Mouse (Mus musculus): Measurements from ENCODE around the gene Prkcsh. TPM values are rescaled to one million over a fixed set of nuclear protein-coding genes. Genes with fewer than 3 reads are reported as not detected.

Prkcsh gene
- polyA plus RNA-seq, 1 experiment from 2014 or later = 72.2 TPM

DNA sequence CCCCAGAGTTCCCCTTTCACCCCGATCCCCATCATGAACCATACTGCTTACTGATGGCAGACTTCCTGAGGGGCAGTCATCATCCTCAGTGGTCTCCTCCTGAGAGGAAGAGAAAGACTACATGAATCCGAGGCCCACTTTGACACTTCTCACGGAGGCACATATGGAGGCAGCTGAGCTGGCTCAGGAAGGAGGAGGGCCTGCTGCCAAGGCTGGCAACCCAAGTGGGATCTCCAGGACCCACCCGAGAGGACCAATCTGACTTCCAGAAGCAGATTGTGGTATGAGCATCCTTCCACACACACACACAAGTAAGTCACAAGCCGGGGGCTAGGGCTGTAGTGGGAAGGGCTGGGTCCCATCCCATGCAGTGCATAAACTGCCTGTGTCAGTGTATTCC lies 25.3 kb upstream of the Prkcsh start:
- Histone ChIP-seq H3K36me3 (ENCODE audit: control insufficient read depth, insufficient read depth, low read length) (no peaks in the 10 kb centered on the region), H3K4me2 (no peak overlapping the region), H3K27ac (ENCODE audit: low read depth, low read length) (no peak overlapping the region), H3K27me3 (ENCODE audit: control insufficient read depth, insufficient read depth, low read length) (peaks cover 16% of the 10 kb centered on the region), H3K4me3 (ENCODE audit: low read depth, low read length) (no peak overlapping the region), H3K9me3 (replicated peaks; ENCODE audit: control insufficient read depth, low read length) (no peaks in the 10 kb centered on the region), H3K9ac (ENCODE audit: low read depth, low read length) (no peak overlapping the region), H3K4me1 (ENCODE audit: control insufficient read depth, insufficient read depth, low read length) (no peaks in the 10 kb centered on the region)
- ATAC-seq (replicated peaks; ENCODE audit: insufficient number of reproducible peaks, low FRiP score, low TSS enrichment) = no peak
- WGBS (ENCODE audit: insufficient replicate concordance) = 69% methylated on average over 5 of the region's 5 CpGs

DNA sequence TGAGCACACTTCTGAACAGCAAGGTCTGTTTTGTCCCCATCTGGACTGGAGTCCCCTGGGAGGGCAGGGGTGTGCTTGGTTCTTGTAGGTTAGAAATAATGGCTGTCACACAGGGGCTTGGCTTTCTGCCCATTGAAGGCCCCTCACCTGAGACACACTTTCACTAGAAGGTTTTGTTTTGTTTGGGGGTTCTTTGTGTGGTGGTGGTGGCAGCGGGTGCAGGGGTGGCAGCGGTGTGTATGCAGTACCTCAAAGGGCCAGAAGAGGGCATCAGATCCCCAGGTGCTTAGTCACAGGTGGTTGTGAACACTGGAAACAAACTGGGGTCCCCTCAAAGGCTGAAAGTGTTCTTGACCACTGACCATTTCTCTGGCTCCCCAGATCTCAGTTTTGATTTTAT lies 24.6 kb upstream of the Prkcsh start:
- Histone ChIP-seq H3K9ac (ENCODE audit: low read depth, low read length) (no peak overlapping the region), H3K9me3 (replicated peaks; ENCODE audit: control insufficient read depth, low read length) (no peaks in the 10 kb centered on the region), H3K4me3 (ENCODE audit: low read depth, low read length) (no peak overlapping the region), H3K27me3 (ENCODE audit: control insufficient read depth, insufficient read depth, low read length) (peaks cover 19% of the 10 kb centered on the region), H3K4me1 (ENCODE audit: control insufficient read depth, insufficient read depth, low read length) (no peaks in the 10 kb centered on the region), H3K4me2 (no peak overlapping the region), H3K27ac (ENCODE audit: low read depth, low read length) (no peak overlapping the region), H3K36me3 (ENCODE audit: control insufficient read depth, insufficient read depth, low read length) (no peaks in the 10 kb centered on the region)
- WGBS (ENCODE audit: insufficient replicate concordance) = 15% methylated on average over 2 of the region's 2 CpGs
- ATAC-seq (replicated peaks; ENCODE audit: insufficient number of reproducible peaks, low FRiP score, low TSS enrichment) = no peak

DNA sequence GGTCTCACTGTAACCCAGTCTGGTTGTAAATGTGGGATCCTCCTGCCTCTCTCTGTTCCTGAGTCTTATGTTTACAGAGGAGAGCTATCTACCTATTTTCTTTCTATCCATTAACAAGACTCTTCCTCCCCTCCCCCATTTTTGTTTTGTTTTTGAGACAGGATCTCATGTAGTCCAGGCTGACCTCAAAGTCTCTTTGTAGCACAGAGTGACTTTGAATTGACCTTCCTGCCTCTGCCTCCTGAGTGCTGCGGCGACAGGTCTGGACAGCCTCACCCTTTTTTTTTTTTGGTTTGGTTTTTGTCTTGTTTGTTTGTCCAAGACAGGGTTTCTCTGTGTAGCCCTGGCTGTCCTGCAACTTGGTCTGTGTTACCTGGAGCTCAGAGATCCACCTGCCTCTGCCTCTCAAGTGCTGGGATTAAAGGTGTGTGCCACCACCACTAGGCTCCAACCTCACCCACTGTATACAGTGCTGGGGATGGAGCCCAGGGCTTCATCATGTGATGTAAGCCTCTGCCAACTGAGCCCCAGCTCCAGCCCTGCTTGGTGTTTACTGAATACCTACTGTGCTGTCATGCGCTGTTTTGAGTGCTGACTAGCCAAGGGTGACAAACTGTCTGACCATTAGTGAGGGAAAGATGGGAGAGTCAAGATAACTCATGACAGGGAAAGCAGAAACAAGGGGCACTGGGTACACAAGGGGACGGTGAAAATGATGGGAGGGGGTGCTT lies 24.0 kb upstream of the Prkcsh start:
- Histone ChIP-seq H3K36me3 (ENCODE audit: control insufficient read depth, insufficient read depth, low read length) (no peaks in the 10 kb centered on the region), H3K27ac (ENCODE audit: low read depth, low read length) (no peak overlapping the region), H3K4me2 (no peak overlapping the region), H3K4me3 (ENCODE audit: low read depth, low read length) (no peak overlapping the region), H3K9ac (ENCODE audit: low read depth, low read length) (no peak overlapping the region), H3K4me1 (ENCODE audit: control insufficient read depth, insufficient read depth, low read length) (no peaks in the 10 kb centered on the region), H3K9me3 (replicated peaks; ENCODE audit: control insufficient read depth, low read length) (no peaks in the 10 kb centered on the region), H3K27me3 (ENCODE audit: control insufficient read depth, insufficient read depth, low read length) (peaks cover 19% of the 10 kb centered on the region)
- no peak for ATAC-seq (replicated peaks; ENCODE audit: insufficient number of reproducible peaks, low FRiP score, low TSS enrichment)
- WGBS (ENCODE audit: insufficient replicate concordance) = 84% methylated on average over 4 of the region's 4 CpGs

DNA sequence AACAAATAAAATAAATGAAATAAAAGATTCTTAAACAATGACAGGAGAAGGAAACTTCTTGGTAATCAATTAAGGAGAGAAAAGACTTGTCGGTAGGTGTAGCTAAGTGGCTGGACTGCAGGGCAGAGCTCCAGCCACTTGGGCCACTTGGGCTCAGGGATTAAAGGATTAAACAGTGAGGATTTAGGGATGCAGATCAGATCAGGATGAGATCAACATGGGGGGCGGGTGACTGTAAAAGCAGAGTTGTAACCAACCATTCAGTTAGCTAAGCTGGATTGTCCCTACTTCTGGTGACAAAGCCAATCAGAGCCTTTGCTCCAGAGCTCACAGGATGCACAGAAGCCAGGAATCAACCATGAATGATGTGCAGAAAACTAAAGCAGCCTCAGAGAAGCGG lies 18.7 kb upstream of the Prkcsh start:
- Histone ChIP-seq H3K4me2 (no peak overlapping the region), H3K4me1 (ENCODE audit: control insufficient read depth, insufficient read depth, low read length) (peaks cover 3% of the 10 kb centered on the region; the same call in 1 of the 2 replicates), H3K4me3 (ENCODE audit: low read depth, low read length) (no peak overlapping the region), H3K9me3 (replicated peaks; ENCODE audit: control insufficient read depth, low read length) (no peaks in the 10 kb centered on the region), H3K9ac (ENCODE audit: low read depth, low read length) (no peak overlapping the region), H3K27ac (ENCODE audit: low read depth, low read length) (no peak overlapping the region), H3K27me3 (ENCODE audit: control insufficient read depth, insufficient read depth, low read length) (peaks cover 68% of the 10 kb centered on the region), H3K36me3 (ENCODE audit: control insufficient read depth, insufficient read depth, low read length) (no peaks in the 10 kb centered on the region)
- 11% methylated on average over 3 of the region's 3 CpGs for WGBS (ENCODE audit: insufficient replicate concordance)
- no peak for ATAC-seq (replicated peaks; ENCODE audit: insufficient number of reproducible peaks, low FRiP score, low TSS enrichment)

DNA sequence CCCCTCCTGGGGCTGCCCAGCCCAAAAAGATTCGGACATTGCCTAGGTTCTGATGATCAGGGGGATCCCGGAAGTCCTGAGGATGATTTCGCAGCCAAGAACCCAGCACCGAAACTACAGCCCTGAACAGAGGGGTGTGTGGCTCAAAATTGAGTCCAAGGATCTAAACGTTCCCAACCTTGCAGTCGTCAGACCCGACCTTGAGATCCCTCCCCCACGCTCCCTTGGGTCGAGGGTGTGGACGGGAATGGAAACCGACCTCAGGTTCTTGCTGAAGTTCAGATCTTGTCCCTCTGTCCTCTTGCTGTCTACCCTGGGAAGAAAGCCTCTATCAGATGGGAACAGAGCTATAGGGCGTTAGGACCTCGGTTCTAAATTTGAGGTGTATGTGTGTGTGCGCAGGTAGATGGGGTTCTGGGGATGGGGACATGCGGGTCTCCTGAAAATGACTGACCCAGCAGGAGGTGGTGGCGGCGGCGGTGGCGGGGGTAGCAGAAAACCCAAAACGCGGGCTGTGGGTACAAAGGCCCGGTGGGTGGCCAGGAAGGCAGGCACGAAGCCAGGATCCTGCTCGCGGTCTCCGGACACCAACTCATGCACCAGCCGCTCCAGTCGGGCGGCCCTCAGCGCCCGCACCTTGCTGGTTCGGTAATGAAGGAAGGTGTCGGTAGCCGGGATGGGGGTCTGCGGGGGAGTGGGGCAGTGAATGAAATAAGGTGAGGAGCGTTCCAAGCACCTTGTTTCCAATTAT lies 14.8 kb upstream of the Prkcsh start:
- no peak overlapping the region; the same call in 1 of the 2 replicates for H3K4me3 ChIP-seq (ENCODE audit: low read depth, low read length)
- peaks cover 10% of the 10 kb centered on the region; the same call in 1 of the 2 replicates for H3K4me1 ChIP-seq (ENCODE audit: control insufficient read depth, insufficient read depth, low read length)
- no peak overlapping the region for H3K9ac ChIP-seq (ENCODE audit: low read depth, low read length)
- peak overlapping the region; percentile 86 for H3K4me2 ChIP-seq
- 5% methylated on average over 36 of the region's 36 CpGs for WGBS (ENCODE audit: insufficient replicate concordance)
- peaks cover 90% of the 10 kb centered on the region for H3K27me3 ChIP-seq (ENCODE audit: control insufficient read depth, insufficient read depth, low read length)
- no peak overlapping the region for H3K27ac ChIP-seq (ENCODE audit: low read depth, low read length)
- ATAC-seq (replicated peaks; ENCODE audit: insufficient number of reproducible peaks, low FRiP score, low TSS enrichment) = no peak
- H3K36me3 ChIP-seq (ENCODE audit: control insufficient read depth, insufficient read depth, low read length) = no peaks in the 10 kb centered on the region
- H3K9me3 ChIP-seq (replicated peaks; ENCODE audit: control insufficient read depth, low read length) = no peaks in the 10 kb centered on the region

DNA sequence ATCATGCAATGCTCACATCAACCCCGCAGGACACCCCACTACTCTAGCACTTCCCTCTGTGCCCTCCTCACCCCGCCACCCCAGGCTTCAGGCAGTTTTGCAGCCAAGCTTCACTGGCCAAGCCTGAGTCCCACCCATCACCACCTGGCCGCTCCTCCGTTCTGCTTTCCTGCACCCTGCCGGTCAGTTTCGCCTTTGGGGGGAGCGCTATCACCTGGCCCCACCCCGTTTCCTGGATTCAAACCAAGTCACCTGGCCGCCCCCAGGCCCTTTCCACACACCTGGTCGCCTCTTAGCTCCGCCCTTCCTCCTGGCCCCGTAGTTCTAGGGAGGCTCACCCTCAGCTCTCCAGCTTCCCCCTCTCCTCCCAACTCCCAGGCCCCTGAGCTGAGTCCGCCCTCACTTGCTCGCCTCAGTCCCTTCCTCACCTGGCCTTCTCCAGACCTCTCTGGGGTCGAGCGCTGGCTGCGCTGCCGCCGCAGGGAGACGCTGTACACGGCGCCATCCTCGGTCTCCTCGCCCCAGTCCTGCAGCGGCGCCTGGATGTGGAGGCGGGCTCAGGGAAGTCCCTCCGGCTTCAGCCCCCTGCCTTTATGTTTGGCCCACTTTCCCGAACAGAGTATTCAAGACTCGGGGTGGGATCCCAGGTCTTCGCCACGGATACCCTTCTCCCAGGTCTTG lies 14.0 kb upstream of the Prkcsh start:
- H3K4me3 ChIP-seq (ENCODE audit: low read depth, low read length) = peak overlapping the region; percentile 54
- H3K9me3 ChIP-seq (replicated peaks; ENCODE audit: control insufficient read depth, low read length) = no peaks in the 10 kb centered on the region
- H3K27ac ChIP-seq (ENCODE audit: low read depth, low read length) = no peak overlapping the region
- ATAC-seq (replicated peaks; ENCODE audit: insufficient number of reproducible peaks, low FRiP score, low TSS enrichment) = no peak
- H3K4me1 ChIP-seq (ENCODE audit: control insufficient read depth, insufficient read depth, low read length) = peaks cover 10% of the 10 kb centered on the region; the same call in 1 of the 2 replicates
- no peaks in the 10 kb centered on the region for H3K36me3 ChIP-seq (ENCODE audit: control insufficient read depth, insufficient read depth, low read length)
- H3K27me3 ChIP-seq (ENCODE audit: control insufficient read depth, insufficient read depth, low read length) = peaks cover 89% of the 10 kb centered on the region
- 2% methylated on average over 32 of the region's 32 CpGs for WGBS (ENCODE audit: insufficient replicate concordance)
- peak overlapping the region; percentile 58 for H3K9ac ChIP-seq (ENCODE audit: low read depth, low read length)
- H3K4me2 ChIP-seq = peak overlapping the region; percentile 86

DNA sequence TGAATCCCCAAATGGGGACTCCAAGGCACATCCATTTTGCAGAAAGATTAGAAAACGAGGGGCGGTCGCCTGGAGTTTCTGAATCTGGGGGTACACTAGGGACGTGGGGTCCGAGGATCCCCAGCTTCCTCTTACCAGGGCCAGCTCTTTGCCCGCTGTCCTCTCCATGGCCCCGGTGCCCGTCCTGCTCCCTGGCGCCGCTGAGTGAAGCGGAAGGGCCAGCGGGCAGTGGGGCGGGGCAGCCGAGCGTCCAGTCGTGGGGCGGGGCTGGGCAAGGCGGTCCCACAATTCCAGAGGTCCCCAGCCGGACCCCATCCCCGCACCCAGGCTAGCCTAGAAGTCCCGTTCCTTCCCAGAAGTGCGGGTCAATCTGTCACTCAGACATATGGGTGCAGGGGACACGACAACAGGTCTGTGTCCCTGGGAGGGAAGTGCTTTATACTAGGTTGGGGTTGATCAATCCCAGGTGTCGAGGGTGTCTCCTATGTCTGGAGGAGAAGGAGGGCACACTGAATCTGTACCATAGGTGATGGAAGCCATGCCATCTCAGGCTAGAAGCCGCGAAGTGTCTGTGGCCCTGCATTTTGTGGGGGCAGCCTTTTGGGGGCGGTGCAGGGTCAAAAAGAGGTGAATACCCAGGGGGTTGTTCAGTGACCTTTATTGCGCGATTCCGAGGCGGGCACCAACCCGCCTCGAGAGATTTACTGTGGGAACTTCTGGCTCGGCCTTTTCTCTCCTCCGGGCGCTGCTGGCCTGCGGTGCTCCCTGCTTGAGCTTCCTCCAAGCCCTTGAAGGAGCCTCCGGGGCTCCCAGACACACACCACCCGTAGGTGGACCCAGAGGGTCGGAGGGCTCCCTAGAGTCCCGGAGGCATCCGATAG lies 13.1 kb upstream of the Prkcsh start, which contains the start of gene Rgl3:
TSS of gene Rgl3 (minus strand) at position 217 of the 881 bp plus-strand sequence.
- peak within 1 kb of the TSS; percentile 58 for H3K9ac ChIP-seq (ENCODE audit: low read depth, low read length)
- no peak within 1 kb of the TSS for H3K27ac ChIP-seq (ENCODE audit: low read depth, low read length)
- ATAC-seq (replicated peaks; ENCODE audit: insufficient number of reproducible peaks, low FRiP score, low TSS enrichment) = peak; percentile 19; the same call in 1 of the 2 replicates
- H3K4me2 ChIP-seq = peak within 1 kb of the TSS; percentile 86
- H3K36me3 ChIP-seq (ENCODE audit: control insufficient read depth, insufficient read depth, low read length) = no peaks in the 10 kb centered on the region
- no peaks in the 10 kb centered on the region for H3K9me3 ChIP-seq (replicated peaks; ENCODE audit: control insufficient read depth, low read length)
- H3K27me3 ChIP-seq (ENCODE audit: control insufficient read depth, insufficient read depth, low read length) = peaks cover 83% of the 10 kb centered on the region
- peaks cover 10% of the 10 kb centered on the region; the same call in 1 of the 2 replicates for H3K4me1 ChIP-seq (ENCODE audit: control insufficient read depth, insufficient read depth, low read length)
- WGBS (ENCODE audit: insufficient replicate concordance) = 2% methylated on average over 42 of the region's 42 CpGs
- H3K4me3 ChIP-seq (ENCODE audit: low read depth, low read length) = peak within 1 kb of the TSS; percentile 54

DNA sequence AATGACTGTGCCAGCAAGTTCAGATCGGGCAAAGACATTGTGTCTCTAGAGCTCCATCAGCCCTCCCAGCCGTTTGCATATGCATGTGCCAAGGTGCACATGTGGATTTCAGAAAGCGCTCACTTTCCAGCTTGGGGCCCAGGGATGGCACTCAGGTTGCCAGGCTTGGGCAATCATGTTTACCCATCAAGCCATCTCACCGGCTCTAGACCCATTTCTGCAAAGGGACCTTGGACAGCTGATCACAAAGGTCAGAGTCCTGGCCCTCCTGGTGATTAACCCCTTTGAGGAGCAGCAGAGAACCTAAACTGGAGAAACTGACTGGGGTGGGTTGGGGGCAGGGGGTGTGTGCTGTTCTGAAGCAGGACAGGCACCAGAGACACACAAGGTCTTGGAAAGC lies 10.4 kb upstream of the Prkcsh start:
- Histone ChIP-seq H3K9ac (ENCODE audit: low read depth, low read length) (no peak overlapping the region), H3K27me3 (ENCODE audit: control insufficient read depth, insufficient read depth, low read length) (peaks cover 60% of the 10 kb centered on the region), H3K4me3 (ENCODE audit: low read depth, low read length) (no peak overlapping the region), H3K27ac (ENCODE audit: low read depth, low read length) (no peak overlapping the region), H3K9me3 (replicated peaks; ENCODE audit: control insufficient read depth, low read length) (no peaks in the 10 kb centered on the region), H3K36me3 (ENCODE audit: control insufficient read depth, insufficient read depth, low read length) (no peaks in the 10 kb centered on the region), H3K4me2 (no peak overlapping the region), H3K4me1 (ENCODE audit: control insufficient read depth, insufficient read depth, low read length) (peaks cover 10% of the 10 kb centered on the region; the same call in 1 of the 2 replicates)
- 72% methylated on average over 4 of the region's 4 CpGs for WGBS (ENCODE audit: insufficient replicate concordance)
- ATAC-seq (replicated peaks; ENCODE audit: insufficient number of reproducible peaks, low FRiP score, low TSS enrichment) = no peak

Measured in heart, embryonic 11.5 days (tissue).